ENCODE assay signal across 8 mouse cellular contexts in genomic region chr5:121690482-121691211, GRCm38 (mm10). TPM values are rescaled to one million over a fixed set of nuclear protein-coding genes. Genes with fewer than 3 reads are reported as not detected.
A peak's percentile ranks its signal among the peaks of the same experiment; 100 is the strongest.
DNase-seq lines count a peak whose midpoint lies in the region; ATAC-seq and TF ChIP-seq lines count a peak whose summit lies in the region.

No protein-coding gene starts in this region.

- TF ChIP-seq POLR2A in spleen, adult 2 months (IDR thresholded peaks at IDR 0.05; ENCODE audit: low read depth, low read length) = no peak

- peaks cover 13% of the 10 kb centered on the region for H3K36me3 ChIP-seq in spleen, adult 2 months (ENCODE audit: control insufficient read depth, insufficient read depth, low read length)

- no peak overlapping the region for H3K4me3 ChIP-seq in spleen, adult 2 months (ENCODE audit: extremely low read depth, insufficient read depth, insufficient read length)

- DNase-seq in adrenal gland, postnatal 14 days = peak; percentile 50
- DNase-seq in adrenal gland, adult 8-10 months = no peak
- no peak for DNase-seq in spleen, adult 2 months (ENCODE audit: low read depth in 1 of 2, low spot score in 2 of 2)
- no peak for DNase-seq in spleen, adult 18-20 months
- peak; percentile 91 for DNase-seq in kidney, adult 9 months
- DNase-seq in left cerebral cortex, postnatal 36 days (ENCODE audit: low spot score in 2 of 2) = no peak
- no peak for DNase-seq in retina, embryonic 14.5 days (ENCODE audit: low spot score)

- 76% methylated on average over 7 of the region's 7 CpGs for WGBS in spleen, adult 2 months

- no peaks in the 10 kb centered on the region for H3K27me3 ChIP-seq in spleen, adult 2 months (ENCODE audit: control insufficient read depth, insufficient read depth, low read length)

- H3K4me1 ChIP-seq in spleen, adult 2 months (ENCODE audit: control insufficient read depth, insufficient read depth, insufficient read length) = no peaks in the 10 kb centered on the region

- H3K27ac ChIP-seq in spleen, adult 2 months (ENCODE audit: insufficient read depth, low read length) = 0 out of 2 replicates have a peak overlapping the region, but pooled peaks have one; percentile 18

- ATAC-seq in megakaryocyte progenitor cell, adult 5-6 weeks (replicated peaks; ENCODE audit: poor library complexity) = peak; percentile 54; the same call in 1 of the 2 replicates

- no peak for TF ChIP-seq CTCF in spleen, adult 2 months (IDR thresholded peaks at IDR 0.05; ENCODE audit: extremely low read depth, insufficient read depth, insufficient read length, insufficient replicate concordance)

- intact Hi-C loops in left cerebral cortex, postnatal 36 days (cut with DNase I) = no loop called here

RNA-seq across cellular contexts. Expression of gene Atxn2, which starts 20.5 kb away (rescaled TPM):
- total RNA-seq in adrenal gland, postnatal 14 days (2021) = 170 and 187 TPM in 2 replicates
- 100 to 1,000 TPM; 177 to 211 (median 197) TPM for total RNA-seq in adrenal gland, adult 8-10 months (2022)
- 70.0 and 71.9 TPM in 2 replicates for polyA plus RNA-seq in spleen, adult 2 months (2012; rRNA removed)
- 67.4 and 85.0 TPM in 2 replicates for total RNA-seq in megakaryocyte progenitor cell, adult 5-6 weeks (2015)
- total RNA-seq in megakaryocyte progenitor cell, adult 5-6 weeks (2017) = 30.1 and 49.8 TPM in 2 replicates
- total RNA-seq in left cerebral cortex, postnatal 36 days (2021) = 100 to 1,000 TPM; 204 to 251 TPM

RNA-seq across cellular contexts. Expression of gene Brap, which starts 30.3 kb away (rescaled TPM):
- 55.0 and 57.1 TPM in 2 replicates for total RNA-seq in adrenal gland, postnatal 14 days (2021)
- 10 to 100 TPM; 50.2 to 66.2 (median 58.5) TPM for total RNA-seq in adrenal gland, adult 8-10 months (2022)
- 17.9 and 22.5 TPM in 2 replicates for polyA plus RNA-seq in spleen, adult 2 months (2012; rRNA removed)
- 18.2 and 26.3 TPM in 2 replicates for total RNA-seq in megakaryocyte progenitor cell, adult 5-6 weeks (2015)
- 42.6 and 51.3 TPM in 2 replicates for total RNA-seq in megakaryocyte progenitor cell, adult 5-6 weeks (2017)
- 10 to 100 TPM; 64.5 to 69.5 TPM for total RNA-seq in left cerebral cortex, postnatal 36 days (2021)

RNA-seq across cellular contexts. Expression of gene Acad10, which starts 30.3 kb away (rescaled TPM):
- 36.5 and 41.1 TPM in 2 replicates for total RNA-seq in adrenal gland, postnatal 14 days (2021)
- 10 to 100 TPM; 24.7 to 29.8 (median 28.3) TPM for total RNA-seq in adrenal gland, adult 8-10 months (2022)
- polyA plus RNA-seq in spleen, adult 2 months (2012; rRNA removed) = 3.9 and 4.4 TPM in 2 replicates
- 2.2 and 3.0 TPM in 2 replicates for total RNA-seq in megakaryocyte progenitor cell, adult 5-6 weeks (2015)
- 2.1 and 2.4 TPM in 2 replicates for total RNA-seq in megakaryocyte progenitor cell, adult 5-6 weeks (2017)
- total RNA-seq in left cerebral cortex, postnatal 36 days (2021) = 1 to 10 TPM; 4.0 to 5.3 TPM

Comparison
In these comparisons a context has a peak if more than half of its experiments do, and no peak if none do; other contexts are left out.
1. DNase-seq: peak in adrenal gland, postnatal 14 days (single experiment) and kidney, adult 9 months (single experiment); none in adrenal gland, adult 8-10 months (single experiment), spleen, adult 2 months (0 of 2), spleen, adult 18-20 months (0 of 2), left cerebral cortex, postnatal 36 days (0 of 2) and retina, embryonic 14.5 days (single experiment).